Mouse (Mus musculus) heart, adult 11 months (tissue): Measurements from ENCODE around the gene Skap2.

Experiments used
- DNase-seq: peaks from one replicate; pipeline ENCODE4 v3.0.0; 2022

Skap2 gene

GRCm38 (mm10) chr6:52004995-52005394 is 7.4 kb downstream of the Skap2 start:
- peak; percentile 79 for DNase-seq

- no peak for DNase-seq
Observed at GRCm38 (mm10) chr6:52002676-52003075, 9.7 kb downstream of the Skap2 start.

- DNase-seq: no peak
Observed at GRCm38 (mm10) chr6:51999157-51999478, 13.2 kb downstream of the Skap2 start.

DNA sequence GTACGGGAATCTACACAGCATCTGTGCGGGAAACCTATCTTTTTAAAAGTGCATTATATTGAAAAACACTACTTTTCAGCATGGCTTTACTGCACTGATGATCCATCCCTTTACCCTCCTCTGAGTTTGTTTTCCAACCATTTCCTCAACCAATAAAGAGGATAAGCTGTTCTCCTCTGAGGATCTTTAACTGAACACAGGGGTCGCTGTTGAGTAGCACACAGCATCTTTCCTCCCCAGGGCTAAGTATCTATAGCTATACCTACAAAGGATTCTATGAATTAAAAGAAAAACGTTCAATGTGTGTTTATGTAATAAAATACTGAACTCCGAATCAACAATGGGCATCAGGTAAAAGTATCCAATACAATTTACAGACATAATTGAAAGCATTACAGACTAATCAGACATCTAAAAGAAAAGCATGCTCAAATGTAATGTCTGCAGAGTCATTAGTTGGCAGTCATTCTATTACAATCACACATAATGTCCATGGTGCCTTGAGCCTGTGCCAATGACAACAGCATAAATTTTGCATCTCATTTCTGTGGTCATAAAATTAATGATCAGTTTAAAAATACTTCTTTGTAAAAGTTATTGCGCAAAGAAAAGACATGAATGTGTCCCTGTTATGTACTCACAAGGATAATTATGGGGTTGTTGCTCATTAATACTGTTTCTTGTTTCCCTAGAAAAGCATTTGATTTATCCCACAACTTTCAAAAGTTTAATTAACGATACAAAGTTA is 13.8 kb downstream of the Skap2 start:
- DNase-seq: no peak

GRCm38 (mm10) chr6:51987999-51988398 is 24.4 kb downstream of the Skap2 start:
- no peak for DNase-seq

DNA sequence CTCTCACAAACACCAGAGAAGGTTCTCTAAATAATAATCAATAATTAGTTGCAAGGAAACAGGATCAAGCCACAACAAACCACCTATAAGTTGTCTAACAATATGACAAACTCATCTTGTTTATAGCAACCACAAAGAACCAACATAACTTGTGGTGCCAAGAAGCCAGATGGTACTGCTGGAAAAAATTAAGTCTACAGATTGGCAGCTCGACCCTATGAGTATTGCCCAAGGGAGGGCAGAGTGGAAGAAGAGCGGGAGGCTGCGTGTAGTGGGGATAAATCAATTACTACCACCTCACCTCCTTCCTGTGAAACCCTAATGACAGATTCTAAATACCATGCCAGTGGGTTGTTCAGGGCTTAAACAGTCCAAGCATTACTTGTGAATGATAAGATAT is 34.7 kb downstream of the Skap2 start:
- no peak for DNase-seq

GRCm38 (mm10) chr6:51975751-51976150 is 36.6 kb downstream of the Skap2 start:
- DNase-seq: no peak

- no peak for DNase-seq
Observed at GRCm38 (mm10) chr6:51958992-51959391, 53.4 kb downstream of the Skap2 start.

- peak; percentile 81 for DNase-seq
Observed at GRCm38 (mm10) chr6:51956048-51956792, 56.1 kb downstream of the Skap2 start.

GRCm38 (mm10) chr6:51947661-51948060 is 64.7 kb downstream of the Skap2 start:
- no peak for DNase-seq

- DNase-seq: no peak
Observed at GRCm38 (mm10) chr6:51944916-51945315, 67.4 kb downstream of the Skap2 start.

- no peak for DNase-seq
Observed at GRCm38 (mm10) chr6:51933998-51934397, 78.4 kb downstream of the Skap2 start.

DNA sequence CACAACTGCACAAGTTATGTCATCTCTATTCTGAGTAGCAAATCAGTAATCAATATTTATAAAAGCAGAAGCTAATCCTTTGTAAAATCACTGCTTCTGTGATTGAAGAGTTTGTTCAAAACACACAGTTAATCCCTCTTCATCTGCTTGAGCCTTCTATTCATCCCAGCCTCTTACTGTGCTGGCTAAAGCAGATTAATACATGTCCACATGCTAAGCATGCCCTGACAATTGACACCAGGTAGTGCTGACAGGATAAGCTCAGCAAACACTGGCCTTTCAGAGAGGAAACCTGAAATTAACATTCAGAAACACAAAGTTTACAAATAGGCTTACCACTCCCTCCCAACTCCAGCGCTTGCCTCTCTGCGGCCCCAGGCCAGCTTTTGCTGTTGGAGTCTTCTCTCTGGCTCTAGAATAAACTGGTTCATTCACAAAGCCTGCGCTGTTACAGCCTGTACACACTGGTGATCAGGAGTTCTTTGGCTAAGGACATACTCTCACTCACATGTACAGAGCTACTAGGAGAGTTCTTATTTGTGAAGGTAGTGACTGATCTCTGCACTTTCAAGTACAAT is 79.2 kb downstream of the Skap2 start:
- no peak for DNase-seq

- no peak for DNase-seq
Observed at GRCm38 (mm10) chr6:51927101-51927500, 85.2 kb downstream of the Skap2 start.

- no peak for DNase-seq
Observed at GRCm38 (mm10) chr6:51921831-51922230, 90.5 kb downstream of the Skap2 start.

DNA sequence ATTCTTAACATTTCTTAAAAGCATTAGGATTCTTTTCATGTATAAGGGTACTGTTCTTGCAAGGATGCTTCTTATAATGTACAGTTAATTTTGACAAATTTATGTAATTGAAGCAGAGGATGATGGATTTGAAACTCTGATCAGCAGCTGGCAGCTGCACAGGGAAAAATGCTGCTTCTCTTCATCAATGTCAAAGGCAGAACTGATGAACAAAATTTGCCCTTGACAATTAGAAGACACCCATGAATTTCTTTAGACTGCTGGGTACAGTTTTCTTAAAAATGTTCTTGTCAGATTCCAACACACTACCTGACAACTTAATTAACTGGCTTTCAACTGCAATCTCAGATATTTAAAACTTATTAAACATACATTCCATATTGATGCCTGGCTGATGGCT is 103.9 kb downstream of the Skap2 start:
- DNase-seq: no peak

DNA sequence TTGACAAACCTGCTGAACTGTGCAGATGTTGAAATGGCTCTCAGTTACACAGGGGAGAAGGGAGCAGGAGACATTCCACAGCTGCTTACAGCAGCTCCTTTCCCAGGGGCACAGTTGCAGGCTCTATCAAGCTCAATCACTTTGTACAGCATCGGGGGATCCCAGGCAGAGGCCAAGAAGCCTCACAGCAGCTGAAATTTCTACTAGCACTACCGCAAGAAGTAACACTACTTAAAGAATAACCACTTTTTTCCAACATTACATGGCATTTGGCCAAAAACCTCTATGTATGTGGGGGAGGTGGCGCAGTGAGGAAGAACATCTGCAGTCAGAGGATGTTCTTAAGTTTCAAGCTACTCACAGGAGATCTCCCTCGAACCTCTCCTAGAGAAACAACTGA is 106.7 kb downstream of the Skap2 start:
- no peak for DNase-seq

DNA sequence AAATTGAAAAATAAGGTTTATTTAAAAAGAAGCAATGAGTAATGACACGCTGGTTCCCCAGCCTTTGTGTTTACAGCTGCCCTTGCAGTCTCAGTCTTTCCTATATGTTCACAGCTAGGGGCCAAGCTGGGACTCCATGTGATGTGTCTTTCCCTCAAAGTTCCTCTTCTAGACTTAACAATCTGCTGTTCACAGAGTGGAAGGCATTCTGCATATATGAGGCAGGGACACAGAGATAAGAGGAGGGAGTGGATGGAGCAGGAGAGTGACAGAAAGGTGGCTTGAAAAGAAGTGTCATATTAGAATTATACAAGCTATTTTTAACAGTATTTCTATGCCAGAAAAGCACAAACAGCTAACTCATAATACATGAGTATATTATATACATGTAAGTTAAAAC is 110.8 kb downstream of the Skap2 start:
- peak; percentile 50 for DNase-seq

GRCm38 (mm10) chr6:51898318-51898994 is 113.9 kb downstream of the Skap2 start:
- DNase-seq: no peak

GRCm38 (mm10) chr6:51895753-51896152 is 116.6 kb downstream of the Skap2 start:
- DNase-seq: no peak

DNA sequence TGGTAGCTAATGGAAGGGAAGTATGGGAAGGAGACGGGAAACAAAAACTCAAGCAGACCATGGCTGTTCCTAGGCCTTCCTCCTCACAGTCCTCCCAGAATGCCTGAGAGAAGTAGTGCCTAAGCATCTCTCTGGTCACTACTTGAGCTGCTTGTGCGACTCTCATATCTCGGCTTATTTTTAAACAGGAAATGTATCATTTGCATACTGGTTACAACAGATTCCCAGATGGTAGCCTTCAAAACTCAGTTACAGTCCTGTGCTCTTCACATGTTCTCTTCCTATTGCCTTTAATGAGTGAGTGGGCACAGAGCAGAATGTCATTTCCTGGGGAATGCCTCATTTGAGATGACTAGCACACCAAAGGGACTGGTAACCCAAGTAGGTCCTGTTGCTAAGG is 117.6 kb downstream of the Skap2 start:
- no peak for DNase-seq

DNA sequence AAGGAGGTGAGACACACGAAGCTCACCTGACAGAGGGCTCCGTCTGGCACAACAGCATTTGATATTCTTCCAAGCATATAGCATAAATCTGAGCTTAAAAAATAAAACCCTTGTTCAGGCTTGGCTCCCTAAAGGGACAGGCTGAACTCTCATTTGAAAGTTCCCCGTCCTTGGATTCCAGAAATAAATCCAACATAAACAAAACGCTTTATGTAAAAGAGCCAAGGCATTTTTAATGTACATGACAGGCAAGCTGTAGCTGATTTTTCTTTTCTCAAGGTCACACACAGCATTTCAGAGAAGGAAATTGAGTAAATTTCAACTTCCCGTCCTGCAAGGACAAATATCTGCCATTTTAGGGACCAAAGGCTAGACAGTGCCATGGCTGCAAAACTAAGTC is 122.0 kb downstream of the Skap2 start:
- no peak for DNase-seq

DNA sequence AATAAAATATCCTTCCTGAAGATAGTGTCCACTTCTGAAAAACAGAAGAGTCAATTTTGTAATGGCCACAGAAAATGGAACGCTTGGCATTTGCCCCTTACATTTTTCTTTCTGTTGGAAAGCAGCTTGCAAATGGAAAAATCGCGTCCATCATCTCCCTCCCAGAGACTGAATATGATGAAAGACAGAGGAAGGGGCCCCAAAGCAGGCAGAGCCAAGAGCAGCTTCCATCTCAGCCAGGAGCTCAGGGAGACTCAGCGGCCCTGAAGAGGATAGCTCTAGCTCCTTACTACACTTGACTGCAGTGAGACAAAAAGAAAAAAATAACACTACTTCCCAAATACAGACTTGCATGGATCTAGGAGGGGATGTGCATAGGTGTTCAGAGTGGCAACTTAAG is 122.5 kb downstream of the Skap2 start:
- DNase-seq: no peak
